Mouse (Mus musculus) olfactory bulb, adult 2 months (tissue): ENCODE measurements around the gene Rasgrp3.

Experiments used
- CTCF ChIP-seq: fragments of 200-500 bp; IDR thresholded peaks from 2 replicates; pipeline ENCODE4 v1.5.1; 2012; ENCODE audit warnings: low read depth, mild to moderate bottlenecking, low read length, moderate library complexity; ENCODE audit not compliant: insufficient read depth
- POLR2A ChIP-seq: fragments of 200-500 bp; IDR thresholded peaks from 2 replicates; pipeline ENCODE4 v1.6.1; 2012; ENCODE audit warnings: mild to moderate bottlenecking, low read depth, low read length, moderate library complexity; ENCODE audit not compliant: insufficient read depth

DNA sequence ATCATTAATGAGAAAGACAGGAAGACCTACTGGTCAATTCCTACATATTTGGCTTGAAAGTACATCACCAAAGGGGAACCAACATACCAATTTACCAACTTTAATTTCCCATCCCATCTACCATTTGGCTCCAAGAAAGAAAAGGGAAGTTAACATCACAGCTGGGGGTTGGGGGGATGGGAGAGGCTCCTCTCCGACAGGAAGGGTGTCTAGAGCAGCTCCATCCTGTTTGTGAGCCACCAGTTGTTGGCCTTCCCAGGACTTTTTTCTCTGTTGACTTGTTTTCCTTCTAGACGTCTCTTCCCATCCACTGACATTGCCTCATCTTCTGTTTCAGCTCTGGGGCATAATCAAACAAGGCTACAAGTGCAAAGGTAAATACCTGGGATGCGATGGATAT, 88.1 kb downstream of the Rasgrp3 start:
- TF ChIP-seq CTCF (no peak), POLR2A (no peak)
